Mouse (Mus musculus): ENCODE measurements at regions not wholly inside any gene's neighbourhood (a gene's known extent, or its start where the extent isn't known, plus 50 kb on each side); places are given as distances from the start of the nearest gene placed in this dataset.

DNA sequence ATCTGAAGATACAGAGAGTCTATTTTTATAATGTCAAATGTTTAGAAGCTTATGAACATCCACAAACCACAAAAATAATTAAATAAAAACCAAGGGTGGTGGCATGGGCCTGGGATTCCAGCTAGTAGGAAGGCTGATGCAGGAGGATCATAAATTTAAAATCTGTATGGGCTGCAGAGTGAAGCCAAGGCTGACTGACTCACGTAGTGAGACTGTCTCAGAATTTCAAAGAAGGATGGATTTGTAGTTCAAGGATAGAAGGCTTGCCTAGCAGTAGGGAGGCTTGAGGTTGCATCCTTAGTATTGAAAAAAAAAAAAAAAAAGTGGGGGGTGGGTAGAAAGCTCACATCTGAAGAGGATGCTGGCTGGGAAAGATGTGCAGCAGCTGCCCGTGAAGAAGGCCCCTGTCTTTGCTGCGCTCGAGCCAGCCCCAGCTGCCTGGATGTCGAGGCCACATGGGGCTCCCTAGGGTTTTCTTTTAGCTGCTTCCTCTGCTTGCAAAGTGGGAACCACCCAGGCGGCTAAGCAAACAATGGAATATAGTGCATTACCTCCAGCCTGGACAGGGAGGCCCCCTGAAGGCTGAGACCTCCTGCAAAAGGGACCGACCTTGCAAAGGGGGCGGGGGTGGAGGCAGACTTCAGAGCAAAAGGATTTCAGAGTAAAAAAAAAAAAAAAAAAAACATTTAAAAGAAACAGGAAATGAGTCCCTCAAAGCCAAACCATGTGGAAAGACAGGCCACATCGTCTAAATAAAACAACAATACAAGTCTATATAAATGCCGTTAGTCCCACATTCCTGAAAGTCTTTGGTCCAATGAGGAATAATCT lies 101.3 kb downstream of the Tmco5 start:
- peak; percentile 35 for DNase-seq (ENCODE audit: low spot score)

DNA sequence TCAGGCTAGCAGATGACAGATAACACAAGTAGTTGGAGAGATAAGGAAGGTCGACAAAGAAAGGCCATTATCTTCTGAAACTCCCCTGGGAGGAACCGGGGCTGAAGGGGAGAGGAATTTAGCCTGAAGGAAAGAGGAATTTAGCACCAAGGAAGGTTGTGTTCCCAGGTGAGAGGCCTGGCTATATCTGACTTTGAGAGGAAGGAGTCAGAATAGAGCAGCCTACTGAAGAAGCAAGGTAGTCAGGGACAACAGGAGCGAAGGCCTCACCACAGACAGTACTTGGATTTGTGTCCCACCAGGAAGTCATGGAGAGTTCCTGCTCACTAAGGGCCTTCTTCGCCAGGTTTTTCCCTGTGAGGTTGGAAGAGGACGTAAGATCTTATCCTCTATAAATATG lies 102.2 kb downstream of the Tmco5 start:
- no peak for DNase-seq (ENCODE audit: low spot score)

DNA sequence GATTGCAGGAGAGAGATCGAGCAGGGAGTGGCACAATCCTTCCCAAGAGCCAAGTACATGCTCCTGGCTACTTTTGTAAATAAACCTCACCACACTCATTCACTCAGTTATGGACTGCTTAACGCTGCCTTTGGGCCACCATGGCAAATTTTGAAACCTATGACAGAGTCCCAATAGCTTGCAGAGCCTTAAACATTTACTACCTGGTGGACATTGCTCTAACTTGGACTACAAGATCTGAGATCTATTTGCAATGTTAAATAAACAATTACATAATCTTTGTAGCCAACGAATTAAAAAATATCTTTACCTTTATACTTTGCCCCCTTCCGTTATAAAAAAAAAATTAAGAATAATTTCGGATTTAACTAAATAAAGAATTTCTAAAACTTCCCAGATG lies 104.9 kb downstream of the Tmco5 start:
- no peak for DNase-seq (ENCODE audit: low spot score)

DNA sequence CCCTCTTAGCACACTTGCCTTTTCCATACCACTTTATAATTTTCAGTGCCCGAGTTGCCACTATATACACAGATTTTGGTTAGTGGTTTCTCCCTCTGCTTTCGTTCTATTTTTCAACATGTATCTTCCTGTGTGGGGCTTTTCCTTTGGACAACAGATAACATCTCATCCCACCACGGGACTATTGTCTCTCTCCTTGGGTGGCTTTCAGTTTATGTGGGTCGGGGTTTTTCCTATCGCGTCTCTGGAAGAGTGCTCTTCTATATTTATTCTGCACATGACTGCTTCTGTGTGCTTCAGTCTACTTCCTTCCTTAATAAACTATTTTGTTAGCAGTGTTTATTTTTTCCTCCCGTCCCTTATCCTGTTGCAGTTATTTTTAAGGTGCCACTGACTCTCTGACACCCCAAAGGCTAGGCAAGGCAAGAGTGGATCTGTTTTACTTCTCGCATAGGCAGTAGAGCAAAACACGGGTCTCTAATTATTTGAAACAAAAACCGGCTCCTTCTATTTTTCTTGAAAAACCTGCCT lies 105.4 kb downstream of the Tmco5 start:
- DNase-seq (ENCODE audit: low spot score), result no peak

DNA sequence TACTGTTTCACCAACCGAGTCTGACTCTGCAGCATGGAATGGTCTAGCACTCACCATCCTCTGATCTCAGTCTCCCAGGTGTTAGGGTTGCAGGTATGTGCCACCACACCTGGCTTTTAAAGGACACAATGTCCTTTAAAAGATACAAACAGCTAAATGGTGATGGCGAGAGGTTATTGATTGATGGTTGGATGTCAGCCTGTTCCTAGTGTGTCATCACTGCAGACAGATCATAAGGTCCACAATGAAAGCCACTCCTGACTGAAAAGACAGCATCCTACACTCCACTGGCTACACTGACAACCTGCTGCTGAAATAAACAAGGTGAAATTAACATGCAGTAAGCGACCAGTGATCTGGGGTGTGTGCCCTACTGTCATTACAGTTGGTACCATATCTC lies 106.1 kb downstream of the Tmco5 start:
- DNase-seq (ENCODE audit: low spot score), result no peak

DNA sequence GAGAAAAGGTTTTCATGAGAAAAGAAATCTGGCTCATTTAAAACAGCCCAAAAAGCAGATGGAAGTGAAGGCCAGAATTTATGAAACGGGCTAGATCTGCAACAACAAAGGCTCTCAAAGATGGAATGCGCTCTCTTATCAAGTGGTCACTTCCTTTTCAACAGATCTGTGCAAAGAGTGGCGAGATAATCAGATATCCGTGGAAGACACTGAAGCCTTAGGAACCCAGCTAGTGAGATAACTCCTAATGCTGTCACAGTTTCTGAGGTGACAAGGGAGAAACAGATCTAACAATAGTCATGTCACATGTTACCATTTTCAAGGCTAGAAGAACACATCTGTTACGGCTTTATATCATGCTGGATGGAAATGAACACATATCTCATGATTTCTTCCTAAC lies 107.1 kb downstream of the Tmco5 start:
- DNase-seq (ENCODE audit: low spot score), result no peak

DNA sequence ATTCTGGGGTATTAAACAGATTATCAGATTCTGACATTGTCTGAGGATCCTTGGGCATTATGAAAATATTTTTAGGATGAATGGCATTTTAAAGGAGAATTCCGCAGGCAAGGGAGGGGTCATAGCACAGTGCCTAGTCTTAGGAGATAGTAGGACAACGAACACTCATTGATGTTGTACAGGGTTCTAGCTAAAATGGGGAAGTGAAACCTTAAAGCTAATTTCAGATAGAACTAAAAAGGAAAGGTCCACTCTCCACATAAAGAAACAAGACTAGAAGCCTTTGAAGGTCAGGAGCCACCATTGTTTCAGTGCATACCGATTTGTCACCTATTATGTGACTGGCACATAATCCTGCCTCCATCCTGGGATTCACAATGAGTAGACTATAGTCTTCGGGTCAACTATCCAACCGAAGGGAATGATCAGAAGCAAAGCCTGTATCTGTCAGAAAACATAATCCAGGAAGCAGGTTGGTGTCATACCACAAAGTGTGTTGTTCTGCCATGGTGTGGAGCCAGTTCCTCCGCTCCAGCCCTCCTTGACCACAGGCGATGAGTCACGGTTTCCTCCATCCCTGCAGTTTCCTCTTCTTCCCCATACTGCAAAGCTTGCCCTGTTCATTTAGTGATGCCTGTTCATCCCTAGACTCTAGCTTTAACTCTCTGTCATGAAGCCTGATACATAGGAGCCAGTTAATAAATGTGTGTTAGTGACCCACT lies 110.6 kb downstream of the Tmco5 start:
- DNase-seq (ENCODE audit: low spot score), result no peak

DNA sequence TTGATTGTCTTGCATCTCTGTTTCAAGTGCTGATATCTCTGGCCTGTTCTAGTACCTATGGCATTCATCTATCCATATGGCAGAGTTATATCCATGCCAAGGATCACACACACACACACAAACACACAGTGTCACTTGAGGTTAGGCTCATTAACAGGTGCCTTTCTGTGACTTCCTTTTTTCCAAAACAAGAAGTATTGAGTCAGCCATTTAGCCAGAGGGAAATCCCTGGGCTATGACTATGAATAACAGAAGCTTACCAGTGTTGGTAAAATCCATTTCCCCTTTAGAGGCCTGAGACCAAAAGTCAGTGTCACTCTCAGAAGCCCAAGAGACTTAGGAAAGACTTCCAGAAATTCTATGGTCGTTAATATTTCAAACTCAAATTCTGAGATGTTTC lies 111.6 kb downstream of the Tmco5 start:
- DNase-seq (ENCODE audit: low spot score), result no peak

DNA sequence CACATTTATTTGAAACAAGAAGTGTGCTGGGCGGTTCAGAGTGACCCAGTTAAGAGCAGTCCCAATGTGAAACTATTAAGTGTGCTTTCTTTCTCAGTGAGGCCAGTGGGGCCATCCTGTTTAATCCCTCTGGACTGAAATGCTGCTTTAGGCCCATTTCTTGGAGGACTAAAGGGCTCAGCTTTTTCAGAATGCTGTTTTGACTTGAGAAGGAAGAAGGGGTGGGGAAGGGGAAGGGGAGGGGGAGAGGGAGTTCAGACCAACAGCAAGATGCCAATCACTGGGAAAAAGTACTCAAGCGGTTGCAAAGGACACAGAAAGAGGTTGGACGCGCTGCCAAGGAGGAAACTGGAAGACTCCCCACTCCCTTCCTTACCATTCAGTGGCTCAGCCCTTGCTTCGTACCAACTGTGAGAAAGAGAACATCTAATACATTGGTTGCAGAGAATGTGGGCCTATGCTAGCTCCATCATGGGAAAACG lies 113.1 kb downstream of the Tmco5 start:
- DNase-seq (ENCODE audit: low spot score), result no peak

DNA sequence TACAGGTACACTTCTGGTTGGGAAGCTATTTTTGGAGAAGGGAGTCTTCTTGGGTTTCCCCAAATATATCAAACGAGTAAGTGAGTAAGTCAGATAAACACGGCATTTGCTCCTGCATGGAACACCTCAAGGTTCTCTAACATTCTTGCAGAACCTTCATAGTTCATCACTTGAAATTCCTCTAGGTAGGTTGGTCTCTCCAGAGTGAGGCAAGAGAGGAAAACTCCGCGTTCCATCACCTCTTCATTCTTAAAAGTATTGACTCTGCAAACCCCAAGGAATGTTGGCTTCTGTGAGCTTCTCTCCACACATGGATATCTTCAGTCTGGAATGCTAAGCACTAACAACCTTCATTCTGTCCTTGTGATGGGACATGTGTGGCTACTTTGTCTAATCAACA lies 115.2 kb downstream of the Tmco5 start:
- DNase-seq (ENCODE audit: low spot score), result no peak

DNA sequence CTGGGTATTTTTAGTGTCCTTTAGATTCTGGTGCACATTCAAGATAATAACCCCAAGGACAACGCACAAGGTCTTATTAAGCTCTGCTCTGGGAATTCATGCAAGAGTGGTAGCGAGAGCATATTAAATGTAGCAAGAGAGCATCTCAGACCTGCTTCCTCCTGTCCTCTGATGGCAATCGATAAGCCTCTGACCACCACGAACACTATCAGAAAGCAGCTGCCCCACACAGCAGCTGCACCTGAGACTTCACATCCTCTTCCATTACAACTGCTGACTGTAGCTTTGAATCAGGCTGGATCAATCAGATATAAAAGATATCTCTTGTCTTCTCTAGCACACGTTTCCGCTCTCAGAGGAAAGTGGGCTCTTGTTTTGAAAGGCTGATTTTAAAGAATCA lies 117.8 kb downstream of the Tmco5 start:
- DNase-seq (ENCODE audit: low spot score), result no peak

DNA sequence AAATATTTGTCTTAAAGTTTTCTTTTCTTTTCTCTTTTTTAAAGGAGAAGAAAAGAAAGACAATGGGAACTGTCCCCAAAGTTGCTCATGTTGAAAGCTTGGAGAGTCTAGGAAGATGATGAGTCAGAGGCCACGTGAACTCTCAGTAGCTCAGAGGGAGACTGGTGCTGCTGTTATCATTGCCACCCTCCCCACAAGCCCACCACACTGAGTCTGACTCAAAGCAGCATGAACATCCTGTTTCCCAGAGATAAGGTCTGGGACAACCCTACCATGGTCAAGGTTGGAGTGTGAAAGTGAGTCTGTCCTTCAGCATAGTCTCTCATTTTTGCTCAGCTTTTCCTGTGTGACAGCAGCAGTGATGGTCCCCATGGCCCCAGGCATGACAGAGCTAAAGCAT lies 120.3 kb downstream of the Tmco5 start:
- DNase-seq (ENCODE audit: low spot score), result no peak

DNA sequence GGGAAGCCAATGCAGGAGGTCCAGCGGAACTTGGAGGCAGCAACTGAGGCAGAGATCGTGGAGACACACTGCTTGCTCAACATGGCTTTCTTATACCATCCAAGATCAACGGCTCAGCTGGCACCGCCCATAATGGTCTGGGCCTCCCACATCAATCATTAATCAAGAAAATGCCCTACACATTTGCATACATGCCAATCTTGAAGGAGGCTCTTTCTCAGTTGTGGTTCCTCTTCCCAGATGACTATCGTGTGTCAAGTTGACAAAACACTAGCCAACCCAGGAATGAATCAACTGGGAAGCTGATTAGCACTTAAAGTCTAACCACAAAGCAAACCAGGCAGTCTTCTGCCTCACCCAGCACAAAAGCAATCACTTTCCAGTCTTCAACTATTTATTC lies 121.1 kb downstream of the Tmco5 start:
- no peak for DNase-seq (ENCODE audit: low spot score)

DNA sequence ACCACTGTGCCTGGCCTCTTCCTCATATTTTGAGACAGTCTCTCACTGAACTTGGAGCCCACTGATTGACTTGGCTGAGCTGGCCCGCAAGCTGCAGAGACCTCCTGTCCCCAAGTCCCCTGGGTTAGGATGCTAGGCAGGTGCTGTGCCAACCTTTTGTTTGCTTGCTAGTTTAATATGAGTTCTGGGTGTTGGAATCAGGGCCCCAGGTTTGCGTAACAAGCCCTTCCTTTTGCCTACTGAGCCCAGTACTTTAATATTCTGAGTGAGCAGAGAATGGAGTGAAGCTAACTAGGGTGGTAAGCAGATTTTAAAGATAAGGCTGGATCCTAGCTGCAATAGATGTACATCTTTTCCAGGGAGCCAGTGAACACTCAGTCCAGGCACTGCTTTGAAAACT lies 117.2 kb upstream of the Spred1 start:
- no peak for DNase-seq (ENCODE audit: low spot score)

DNA sequence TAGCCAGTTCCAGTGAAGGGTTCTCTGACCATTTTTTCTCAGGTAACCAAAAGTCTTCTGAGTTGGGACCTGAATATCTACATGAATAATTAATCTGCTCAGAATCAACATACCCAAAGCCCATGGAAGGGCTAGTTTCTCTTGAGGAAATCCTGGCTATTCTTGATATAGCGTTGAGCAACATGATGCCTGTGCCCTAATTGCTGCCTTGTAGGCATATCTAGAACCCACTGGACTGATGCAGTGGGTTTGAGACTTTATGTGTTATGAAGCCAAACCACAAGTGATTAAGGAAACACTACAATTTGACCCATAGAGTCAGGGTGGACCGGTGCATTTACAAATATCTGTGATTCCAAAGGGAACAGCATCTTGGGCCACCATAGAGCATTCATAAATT lies 114.3 kb upstream of the Spred1 start:
- no peak for DNase-seq (ENCODE audit: low spot score)

DNA sequence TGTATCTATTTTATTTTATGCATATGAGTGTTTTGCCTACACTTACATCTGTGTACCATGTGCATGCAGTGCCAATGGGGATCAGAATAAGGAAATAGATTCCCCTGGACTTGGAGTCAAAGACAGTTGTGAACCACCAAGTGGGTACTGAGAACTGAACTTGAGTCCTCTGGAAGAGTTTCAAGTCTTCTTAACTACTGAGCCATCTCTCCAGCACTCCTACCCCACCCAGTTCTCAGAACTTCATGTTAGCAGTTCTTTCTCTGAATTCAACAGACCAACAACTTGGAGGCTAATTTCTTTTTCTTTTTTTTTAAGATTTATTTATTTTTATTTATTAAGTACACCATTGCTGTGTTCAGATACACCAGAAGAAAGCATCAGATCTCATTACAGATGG lies 112.3 kb upstream of the Spred1 start:
- DNase-seq (ENCODE audit: low spot score), result no peak

DNA sequence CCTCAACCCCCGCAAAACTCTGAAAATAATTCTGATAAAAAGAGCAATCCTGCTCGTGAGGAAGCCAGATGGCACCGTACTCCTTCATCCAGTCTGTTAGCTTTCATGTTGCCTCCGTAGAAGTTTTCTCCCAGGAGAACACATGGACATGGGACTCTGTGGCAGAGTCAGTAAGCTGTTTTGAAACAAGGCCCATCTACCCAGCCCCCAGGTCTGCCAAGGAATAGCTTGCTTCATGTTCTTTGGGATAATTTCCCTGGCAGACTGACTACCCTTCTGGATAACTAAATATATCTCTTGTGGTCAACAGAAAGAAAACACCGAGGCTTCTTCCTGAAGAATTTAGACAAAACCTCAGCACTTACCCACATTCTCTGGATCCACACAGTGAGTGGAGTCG lies 111.2 kb upstream of the Spred1 start:
- no peak for DNase-seq (ENCODE audit: low spot score)

DNA sequence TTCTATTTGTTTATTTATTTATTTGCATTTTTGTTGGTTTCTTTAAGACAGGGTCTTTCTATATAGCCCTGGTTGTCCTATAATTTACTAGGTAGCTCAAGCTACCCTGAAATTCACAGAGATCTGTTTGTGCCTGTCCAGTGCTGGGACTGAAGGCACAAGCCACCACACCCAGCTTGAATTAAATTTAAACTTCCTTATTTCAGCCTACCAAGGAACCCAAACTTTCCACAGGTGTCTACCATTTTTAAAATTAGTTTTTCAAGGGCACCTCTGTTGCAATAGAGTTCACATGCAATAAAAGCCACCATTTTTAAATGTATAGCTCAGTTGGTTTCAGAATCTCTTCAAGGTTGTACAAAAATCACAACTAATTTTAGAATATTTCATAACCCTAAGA lies 110.2 kb upstream of the Spred1 start:
- no peak for DNase-seq (ENCODE audit: low spot score)

DNA sequence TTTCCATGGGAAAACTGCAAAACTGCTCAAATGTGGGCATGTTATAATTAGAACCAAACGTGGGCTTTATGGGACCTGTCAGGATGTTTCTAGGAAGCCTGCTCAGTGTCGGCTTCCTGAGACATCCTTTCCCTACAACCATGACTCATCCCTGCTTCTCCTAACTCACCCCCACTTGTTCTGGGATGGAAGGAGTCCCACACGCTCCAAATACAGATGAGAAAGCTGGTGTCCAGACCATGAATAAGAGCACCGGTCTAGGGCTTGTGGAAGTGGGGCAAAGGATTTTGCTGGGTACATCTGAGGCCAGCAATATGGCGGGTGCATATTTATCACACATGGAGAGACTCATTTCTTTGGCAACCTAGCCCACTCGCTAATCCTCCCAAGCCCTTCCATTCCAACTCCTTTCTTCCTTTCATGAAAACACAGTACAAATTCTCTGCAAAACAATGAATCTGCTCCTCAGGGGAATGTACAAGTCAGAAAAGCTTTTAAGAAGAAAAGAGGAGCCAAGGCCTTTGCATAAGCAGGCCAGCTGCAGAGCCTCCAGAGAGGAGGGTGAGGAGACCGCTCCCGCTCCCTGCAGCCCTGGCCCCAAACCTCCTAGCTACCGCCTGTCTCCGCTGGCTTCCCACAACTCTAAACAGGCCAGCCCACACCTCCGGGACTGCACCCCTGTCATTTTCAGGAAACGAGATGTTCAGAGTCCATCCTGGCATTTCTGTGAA lies 103.1 kb upstream of the Spred1 start:
- peak; percentile 32 for DNase-seq (ENCODE audit: low spot score)

DNA sequence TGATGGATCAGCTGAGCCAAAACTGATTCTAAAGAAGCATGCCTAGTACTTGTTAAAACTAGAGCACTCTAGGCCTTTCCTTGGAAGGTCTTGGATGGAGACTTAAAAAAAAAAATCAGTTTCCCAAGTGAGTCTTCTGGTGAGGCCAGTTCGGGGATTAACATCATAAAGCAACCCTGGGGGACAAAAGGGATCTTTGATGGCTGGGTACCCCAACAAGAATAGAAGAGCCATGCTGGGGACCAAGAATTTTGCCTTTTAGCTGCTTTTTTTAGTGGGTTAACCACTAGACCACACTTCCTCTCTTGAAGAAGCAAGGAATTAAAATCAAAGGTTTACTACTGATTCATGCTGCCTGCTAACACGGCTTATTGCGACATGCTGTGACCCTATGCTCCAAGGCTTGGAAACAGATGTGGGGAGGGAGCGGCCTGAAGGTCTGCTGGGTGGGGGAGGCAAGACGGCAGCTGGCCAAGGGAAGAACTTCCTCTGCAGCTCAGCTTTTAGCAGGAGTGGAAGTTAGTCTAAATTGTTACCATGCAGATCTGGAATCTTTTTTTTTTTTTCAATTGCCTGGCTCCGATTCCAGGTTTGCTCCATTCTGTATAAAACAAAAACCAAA lies 102.1 kb upstream of the Spred1 start:
- peak; percentile 75 for DNase-seq (ENCODE audit: low spot score)

DNA sequence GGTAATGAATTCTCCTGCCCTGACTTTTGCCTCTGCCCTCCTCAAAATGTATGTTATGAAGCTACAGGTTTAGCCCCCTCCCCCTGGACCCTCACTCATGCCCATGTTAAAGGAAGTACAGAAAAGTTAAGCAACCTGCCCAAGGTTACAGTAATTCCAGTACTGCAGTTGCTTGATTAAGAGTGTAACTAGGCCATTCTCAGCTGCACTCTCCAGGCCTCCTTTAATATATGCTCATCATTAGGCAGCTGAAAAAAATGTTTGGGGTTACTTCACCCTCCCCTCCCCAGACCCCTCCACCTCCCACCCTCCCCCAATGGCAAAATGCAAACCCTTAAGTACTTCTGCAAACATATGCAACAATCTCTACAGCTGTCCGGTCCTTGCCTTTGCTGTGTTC lies 101.6 kb upstream of the Spred1 start:
- no peak for DNase-seq (ENCODE audit: low spot score)

DNA sequence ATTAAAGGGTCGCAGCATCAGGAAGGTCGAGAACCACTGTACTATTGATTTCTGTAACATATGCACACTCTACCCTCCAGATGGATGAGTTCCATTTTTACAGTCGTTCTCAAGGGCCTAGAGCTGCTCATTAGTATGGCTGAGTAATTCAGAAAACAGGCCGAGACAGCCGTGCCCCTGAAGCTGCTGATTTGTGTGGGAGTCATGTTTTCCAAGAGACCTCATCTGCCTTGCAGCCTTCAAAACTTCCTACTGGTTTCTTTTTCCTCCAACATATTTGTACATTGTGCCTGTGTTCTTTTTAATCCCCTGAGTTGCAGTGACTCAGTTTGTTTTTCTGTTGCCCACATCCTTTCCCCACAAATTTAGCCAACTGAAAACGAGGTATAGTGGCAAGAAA lies 99.4 kb upstream of the Spred1 start:
- DNase-seq (ENCODE audit: low spot score), result no peak

Measured in testis, postnatal 14 days (tissue).